In genomic region chr17:28084395-28084905, GRCm38 (mm10) we compare ENCODE assay signal across 8 mouse cellular contexts. TPM values are rescaled to one million over a fixed set of nuclear protein-coding genes. Genes with fewer than 3 reads are reported as not detected.
DNase-seq lines count a peak whose midpoint lies in the region; ATAC-seq and TF ChIP-seq lines count a peak whose summit lies in the region.

No protein-coding gene starts in this region.

- 0 out of 2 replicates have a peak, but pooled peaks cover 7% of the 10 kb centered on the region for H3K27me3 ChIP-seq in kidney, embryonic 15.5 days
- H3K27me3 ChIP-seq in intestine, embryonic 16.5 days (replicated peaks; ENCODE audit: control insufficient read depth, insufficient read depth, low read length), result no peaks in the 10 kb centered on the region
- peaks cover 21% of the 10 kb centered on the region for H3K27me3 ChIP-seq in myocyte (ENCODE audit: control insufficient read depth, insufficient read depth, insufficient read length)
- H3K27me3 ChIP-seq in neural tube, embryonic 15.5 days (replicated peaks), result no peaks in the 10 kb centered on the region

- DNase-seq in kidney, adult 18-20 months, result no peak
- DNase-seq in R1 (ENCODE audit: low read depth, low spot score), result peak; percentile 33
- no peak for DNase-seq in left cerebral cortex, postnatal 36 days (ENCODE audit: low spot score in 2 of 2)
- DNase-seq in lung, adult 18-20 months, result no peak

- H3K4me3 ChIP-seq in kidney, embryonic 15.5 days (replicated peaks), result no peak overlapping the region
- H3K4me3 ChIP-seq in intestine, embryonic 16.5 days (ENCODE audit: low read length), result no peak overlapping the region
- no peak overlapping the region for H3K4me3 ChIP-seq in myocyte
- no peak overlapping the region for H3K4me3 ChIP-seq in neural tube, embryonic 15.5 days (replicated peaks)

- no peaks in the 10 kb centered on the region for H3K79me2 ChIP-seq in myocyte (ENCODE audit: control insufficient read depth, insufficient read depth)

- TF ChIP-seq POLR2A in myocyte (IDR thresholded peaks at IDR 0.05; ENCODE audit: insufficient read length, low read depth), result no peak

- 0 out of 2 replicates have a peak overlapping the region, but pooled peaks have one; percentile 54 for H3K4me2 ChIP-seq in kidney, embryonic 15.5 days
- no peak overlapping the region; the same call in 1 of the 2 replicates for H3K4me2 ChIP-seq in intestine, embryonic 16.5 days (ENCODE audit: low read depth, low read length)
- H3K4me2 ChIP-seq in myocyte (ENCODE audit: low read depth), result peak overlapping the region; percentile 0
- H3K4me2 ChIP-seq in neural tube, embryonic 15.5 days, result no peak overlapping the region

- intact Hi-C loops in left cerebral cortex, postnatal 36 days (cut with DNase I), result no loop called here

- no peaks in the 10 kb centered on the region for H3K36me3 ChIP-seq in kidney, embryonic 15.5 days
- H3K36me3 ChIP-seq in intestine, embryonic 16.5 days (ENCODE audit: control insufficient read depth, insufficient read depth, low read length), result no peaks in the 10 kb centered on the region
- H3K36me3 ChIP-seq in myocyte (ENCODE audit: control insufficient read depth, insufficient read depth), result no peaks in the 10 kb centered on the region
- H3K36me3 ChIP-seq in neural tube, embryonic 15.5 days, result no peaks in the 10 kb centered on the region

- H3K9ac ChIP-seq in kidney, embryonic 15.5 days, result no peak overlapping the region
- H3K9ac ChIP-seq in intestine, embryonic 16.5 days (ENCODE audit: low read depth, low read length), result 0 out of 2 replicates have a peak overlapping the region, but pooled peaks have one; percentile 0
- H3K9ac ChIP-seq in neural tube, embryonic 15.5 days (replicated peaks), result no peak overlapping the region

- WGBS in kidney, embryonic 15.5 days, result 24% methylated on average over 22 of the region's 22 CpGs
- 17% methylated on average over 22 of the region's 22 CpGs for WGBS in intestine, embryonic 16.5 days
- 23% methylated on average over 22 of the region's 22 CpGs for whole genome bisulfite sequencing in neural tube, embryonic 15.5 days

- H3K4me1 ChIP-seq in kidney, embryonic 15.5 days, result peaks cover 56% of the 10 kb centered on the region
- peaks cover 15% of the 10 kb centered on the region for H3K4me1 ChIP-seq in intestine, embryonic 16.5 days (ENCODE audit: control insufficient read depth, insufficient read depth, low read length)
- peaks cover 27% of the 10 kb centered on the region for H3K4me1 ChIP-seq in neural tube, embryonic 15.5 days

- no peak for ATAC-seq in kidney, embryonic 15.5 days (replicated peaks; ENCODE audit: low FRiP score)
- 0 out of 2 replicates have a peak, but pooled peaks have one; percentile 14 for ATAC-seq in intestine, embryonic 16.5 days
- no peak for ATAC-seq in neural tube, embryonic 15.5 days (ENCODE audit: low FRiP score)

- no peaks in the 10 kb centered on the region for H3K9me3 ChIP-seq in kidney, embryonic 15.5 days (replicated peaks)
- no peaks in the 10 kb centered on the region for H3K9me3 ChIP-seq in intestine, embryonic 16.5 days (ENCODE audit: control insufficient read depth, low read length)
- no peaks in the 10 kb centered on the region for H3K9me3 ChIP-seq in neural tube, embryonic 15.5 days (replicated peaks)

- peak overlapping the region; percentile 37 for H3K27ac ChIP-seq in kidney, embryonic 15.5 days
- H3K27ac ChIP-seq in intestine, embryonic 16.5 days (ENCODE audit: low read length), result peak overlapping the region; percentile 17; the same call in 1 of the 2 replicates
- H3K27ac ChIP-seq in neural tube, embryonic 15.5 days (replicated peaks), result no peak overlapping the region

- H3ac ChIP-seq in myocyte (ENCODE audit: control insufficient read depth, insufficient read length), result no peak overlapping the region

TF ChIP-seq in myocyte, 11 proteins besides CTCF, POLR2A, EP300 and RAD21:
- TF ChIP-seq USF1 (IDR thresholded peaks at IDR 0.05; ENCODE audit: low read depth) (no peak), TCF12 (IDR thresholded peaks at IDR 0.05; ENCODE audit: insufficient read depth, poor library complexity, severe bottlenecking) (no peak), MYOG (IDR thresholded peaks at IDR 0.05; ENCODE audit: control insufficient read depth in 1 of 3, insufficient read depth in 1 of 3, insufficient read length in 2 of 3, low read depth in 2 of 3) (no peak), TCF3 (IDR thresholded peaks at IDR 0.05; ENCODE audit: insufficient read length, low read depth) (no peak), E2F4 (IDR thresholded peaks at IDR 0.05; ENCODE audit: insufficient read depth) (no peak), CEBPB (IDR thresholded peaks at IDR 0.05; ENCODE audit: insufficient read depth, poor library complexity, severe bottlenecking) (no peak), POLR2AphosphoS2 (IDR thresholded peaks at IDR 0.05; ENCODE audit: insufficient read length, low read depth) (no peak)

RNA-seq across cellular contexts. Expression of gene Tcp11, which starts 4.0 kb away (rescaled TPM):
- 5.8 and 6.1 TPM in 2 replicates for polyA plus RNA-seq in kidney, embryonic 15.5 days (2015; fragmentation: Nextera tagmentation; extraction: Ambion mirVana)
- 1.6 TPM in 2 replicates for polyA plus RNA-seq in intestine, embryonic 16.5 days (2015; fragmentation: Nextera tagmentation; extraction: Ambion mirVana)
- not detected for polyA plus RNA-seq in myocyte (2012; fragmentation: generic; extraction: Trizol)
- under 1 TPM; 0.54 to 0.59 TPM for total RNA-seq in left cerebral cortex, postnatal 36 days (2021)
- polyA plus RNA-seq in neural tube, embryonic 15.5 days (2015; fragmentation: Nextera tagmentation; extraction: Ambion mirVana), result 1.4 and 1.8 TPM in 2 replicates

RNA-seq across cellular contexts. Expression of gene Scube3, which starts 57.5 kb away (rescaled TPM):
- polyA plus RNA-seq in kidney, embryonic 15.5 days (2015; fragmentation: Nextera tagmentation; extraction: Ambion mirVana), result 17.7 and 19.2 TPM in 2 replicates
- 1.0 and 1.1 TPM in 2 replicates for polyA plus RNA-seq in intestine, embryonic 16.5 days (2015; fragmentation: Nextera tagmentation; extraction: Ambion mirVana)
- 0.02 TPM for polyA plus RNA-seq in myocyte (2012; fragmentation: generic; extraction: Trizol)
- total RNA-seq in left cerebral cortex, postnatal 36 days (2021), result 1 to 10 TPM; 1.9 to 2.4 TPM
- 3.6 and 4.6 TPM in 2 replicates for polyA plus RNA-seq in neural tube, embryonic 15.5 days (2015; fragmentation: Nextera tagmentation; extraction: Ambion mirVana)

Comparison
In these comparisons a context has a peak if more than half of its experiments do, and no peak if none do; other contexts are left out.
1. H3K4me2 ChIP-seq: peak in kidney, embryonic 15.5 days (single experiment) and myocyte (single experiment); none in intestine, embryonic 16.5 days (single experiment) and neural tube, embryonic 15.5 days (single experiment).